Mouse (Mus musculus) embryonic facial prominence, embryonic 14.5 days (tissue): ENCODE measurements at regions not wholly inside any gene's neighbourhood (a gene's known extent, or its start where the extent isn't known, plus 50 kb on each side); places are given as distances from the start of the nearest gene placed in this dataset.
A peak's percentile ranks its signal among the peaks of the same experiment; 100 is the strongest.

Source experiments
- ATAC-seq: fragments of 200-750 bp; cut with Nextera tagmentation; 2 replicates; pipeline ENCODE4 v1.8.0; 2017; ENCODE audit warnings: low read depth, moderate number of reproducible peaks, moderate TSS enrichment
- DNase-seq: peaks from one replicate; pipeline ENCODE4 v3.0.0-alpha.2; 2015; ENCODE audit warnings: low spot score
- H3K27ac ChIP-seq: fragments of 300-500 bp; sonication (generic); replicated peaks from 2 replicates; pipeline ENCODE4 v1.5.1; 2014; ENCODE audit warnings: low read depth, mild to moderate bottlenecking, low read length, moderate library complexity
- H3K27me3 ChIP-seq: fragments of 300-500 bp; sonication (generic); replicated peaks from 2 replicates; pipeline ENCODE4 v1.6.1; 2014; ENCODE audit warnings: low read length; ENCODE audit not compliant: control insufficient read depth, insufficient read depth
- H3K36me3 ChIP-seq: fragments of 300-500 bp; sonication (generic); 2 replicates; pipeline ENCODE4 v1.6.1; 2014; ENCODE audit warnings: low read length, mixed read lengths; ENCODE audit not compliant: control insufficient read depth, insufficient read depth
- H3K4me1 ChIP-seq: fragments of 300-500 bp; sonication (generic); 2 replicates; pipeline ENCODE4 v1.6.1; 2014; ENCODE audit warnings: antibody characterized with exemption, low read length; ENCODE audit not compliant: control insufficient read depth, insufficient read depth
- H3K4me2 ChIP-seq: fragments of 300-500 bp; sonication (generic); 2 replicates; pipeline ENCODE4 v1.6.1; 2014; ENCODE audit warnings: low read depth, mild to moderate bottlenecking, low read length, moderate library complexity, mixed read lengths
- H3K4me3 ChIP-seq: fragments of 300-500 bp; sonication (generic); 2 replicates; pipeline ENCODE4 v1.5.1; 2014; ENCODE audit warnings: low read depth, mild to moderate bottlenecking, low read length
- H3K9ac ChIP-seq: fragments of 300-500 bp; sonication (generic); 2 replicates; pipeline ENCODE4 v1.6.1; 2014; ENCODE audit warnings: low read depth, mild to moderate bottlenecking, low read length, moderate library complexity, mixed read lengths
- H3K9me3 ChIP-seq: fragments of 300-500 bp; sonication (generic); 2 replicates; pipeline ENCODE4 v1.6.1; 2016; ENCODE audit warnings: low read length; ENCODE audit not compliant: control insufficient read depth
- WGBS: fragments of 180-500 bp; shearing (Covaris S2); extraction: QIAGEN DNeasy Blood & Tissue Kit; methylation state at CpG from one replicate; pipeline ENCODE4 v1.1.7; 2014; 5-methylcytosine and 5-hydroxymethylcytosine counted together

GRCm38 (mm10) chr19:15583782-15584693, 363.1 kb downstream of the Psat1 start:
- DNase-seq (peak; percentile 40), ATAC-seq (0 out of 2 replicates have a peak, but pooled peaks have one; percentile 18)
- H3K4me1 ChIP-seq, result 0 out of 2 replicates have a peak, but pooled peaks cover 3% of the 10 kb centered on the region
- no peak overlapping the region for H3K4me2 ChIP-seq
- H3K27me3 ChIP-seq, result no peaks in the 10 kb centered on the region
- H3K9me3 ChIP-seq, result 0 out of 2 replicates have a peak, but pooled peaks cover 6% of the 10 kb centered on the region
- H3K36me3 ChIP-seq, result no peaks in the 10 kb centered on the region
- H3K9ac ChIP-seq, result no peak overlapping the region
- no peak overlapping the region for H3K27ac ChIP-seq
- 70% methylated on average over 15 of the region's 15 CpGs for WGBS
- no peak overlapping the region for H3K4me3 ChIP-seq

GRCm38 (mm10) chr19:15583106-15583781, 363.9 kb downstream of the Psat1 start:
- Histone ChIP-seq H3K27me3 (no peaks in the 10 kb centered on the region), H3K27ac (no peak overlapping the region), H3K4me1 (0 out of 2 replicates have a peak, but pooled peaks cover 3% of the 10 kb centered on the region), H3K9me3 (0 out of 2 replicates have a peak, but pooled peaks cover 6% of the 10 kb centered on the region), H3K4me2 (no peak overlapping the region), H3K4me3 (no peak overlapping the region), H3K36me3 (no peaks in the 10 kb centered on the region), H3K9ac (no peak overlapping the region)
- WGBS, result 74% methylated on average over 8 of the region's 8 CpGs
- no peak for ATAC-seq
- DNase-seq, result no peak

GRCm38 (mm10) chr19:15571204-15571603, 375.9 kb downstream of the Psat1 start:
- WGBS, result 83% methylated on average over 9 of the region's 9 CpGs
- Histone ChIP-seq H3K27me3 (no peaks in the 10 kb centered on the region), H3K4me2 (no peak overlapping the region), H3K4me1 (no peaks in the 10 kb centered on the region), H3K4me3 (no peak overlapping the region), H3K36me3 (no peaks in the 10 kb centered on the region), H3K9me3 (no peaks in the 10 kb centered on the region), H3K27ac (no peak overlapping the region), H3K9ac (no peak overlapping the region)
- DNase-seq (no peak), ATAC-seq (no peak)

GRCm38 (mm10) chr19:15561511-15561910, 385.6 kb downstream of the Psat1 start:
- H3K9ac ChIP-seq, result no peak overlapping the region
- H3K4me2 ChIP-seq, result no peak overlapping the region
- ATAC-seq (no peak), DNase-seq (no peak)
- 92% methylated on average over 5 of the region's 5 CpGs for whole genome bisulfite sequencing
- no peaks in the 10 kb centered on the region for H3K9me3 ChIP-seq
- no peak overlapping the region for H3K27ac ChIP-seq
- no peaks in the 10 kb centered on the region for H3K4me1 ChIP-seq
- no peaks in the 10 kb centered on the region for H3K36me3 ChIP-seq
- H3K27me3 ChIP-seq, result no peaks in the 10 kb centered on the region
- H3K4me3 ChIP-seq, result no peak overlapping the region

GRCm38 (mm10) chr19:15553953-15554352, 393.2 kb downstream of the Psat1 start:
- H3K27me3 ChIP-seq, result no peaks in the 10 kb centered on the region
- no peak overlapping the region for H3K27ac ChIP-seq
- H3K9me3 ChIP-seq, result no peaks in the 10 kb centered on the region
- no peaks in the 10 kb centered on the region for H3K4me1 ChIP-seq
- no peaks in the 10 kb centered on the region for H3K36me3 ChIP-seq
- DNase-seq (no peak), ATAC-seq (no peak)
- H3K4me2 ChIP-seq, result no peak overlapping the region
- 86% methylated on average over 8 of the region's 8 CpGs for WGBS
- no peak overlapping the region for H3K9ac ChIP-seq
- H3K4me3 ChIP-seq, result no peak overlapping the region

- no peaks in the 10 kb centered on the region for H3K4me1 ChIP-seq
- no peak for DNase-seq
- 68% methylated on average over 3 of the region's 3 CpGs for WGBS
- H3K27ac ChIP-seq, result no peak overlapping the region
- no peaks in the 10 kb centered on the region for H3K36me3 ChIP-seq
- no peaks in the 10 kb centered on the region for H3K27me3 ChIP-seq
- no peak for ATAC-seq
- H3K4me3 ChIP-seq, result no peak overlapping the region
- H3K9me3 ChIP-seq, result no peaks in the 10 kb centered on the region
- H3K9ac ChIP-seq, result no peak overlapping the region
- H3K4me2 ChIP-seq, result no peak overlapping the region
Measured at GRCm38 (mm10) chr19:15517853-15518252, 429.3 kb downstream of the Psat1 start.

- Histone ChIP-seq H3K9me3 (no peaks in the 10 kb centered on the region), H3K4me2 (no peak overlapping the region), H3K36me3 (no peaks in the 10 kb centered on the region), H3K4me3 (no peak overlapping the region), H3K27me3 (no peaks in the 10 kb centered on the region), H3K4me1 (no peaks in the 10 kb centered on the region), H3K27ac (no peak overlapping the region), H3K9ac (no peak overlapping the region)
- ATAC-seq, result no peak
- 44% methylated on average over 17 of the region's 17 CpGs for WGBS
- DNase-seq, result no peak
Measured at GRCm38 (mm10) chr19:15516566-15517305, 430.4 kb downstream of the Psat1 start.

- no peak for DNase-seq
- ATAC-seq, result no peak
- H3K36me3 ChIP-seq, result no peaks in the 10 kb centered on the region
- no peak overlapping the region for H3K4me2 ChIP-seq
- H3K4me3 ChIP-seq, result no peak overlapping the region
- no peak overlapping the region for H3K9ac ChIP-seq
- 75% methylated on average over 4 of the region's 4 CpGs for WGBS
- no peaks in the 10 kb centered on the region for H3K4me1 ChIP-seq
- no peak overlapping the region for H3K27ac ChIP-seq
- H3K27me3 ChIP-seq, result no peaks in the 10 kb centered on the region
- H3K9me3 ChIP-seq, result no peaks in the 10 kb centered on the region
Measured at GRCm38 (mm10) chr19:15513197-15513596, 433.9 kb downstream of the Psat1 start.
